Mouse (Mus musculus) brain, adult 10 weeks (tissue): ENCODE data around the gene Olfr984. TPM values are rescaled to one million over a fixed set of nuclear protein-coding genes. Genes with fewer than 3 reads are reported as not detected.

ENCODE experiments used
- polyA plus RNA-seq: library from polyadenylated mRNA; stranded (reverse); fragments of 350-450 nt; fragmentation: Illumina TruSeq; extraction: RNeasy Lipid Tissue Mini Kit (QIAGEN cat#74804); gene quantifications from one replicate; pipeline ENCODE4 v1.2.3, GENCODE M21; 2015; ENCODE audit warnings: low read depth, low replicate concordance

Gene Olfr984
- not detected for polyA plus RNA-seq

GRCm38 (mm10) chr9:40114106-40114505 is at the start of gene Olfr984:
Gene Olfr984, minus strand, starts transcription at chr9:40114206.

GRCm38 (mm10) chr9:40130084-40130483 is 16.1 kb upstream of the Olfr984 start, which contains the start of gene Olfr985:
Gene Olfr985, minus strand, starts transcription at chr9:40130184.

GRCm38 (mm10) chr9:40093495-40093894 is 20.5 kb downstream of the Olfr984 start, which contains the start of gene Olfr983:
Gene Olfr983, minus strand, starts transcription at chr9:40093595.

GRCm38 (mm10) chr9:40073529-40073928 is 40.5 kb downstream of the Olfr984 start, which contains the start of gene Olfr982:
Gene Olfr982, plus strand, starts transcription at chr9:40073829.

Other genes starting within 250 kb of the Olfr984 start
- gene Olfr972, start 247.8 kb downstream of the Olfr984 start, polyA plus RNA-seq = not detected
- not detected for gene Olfr229, start 206.9 kb downstream of the Olfr984 start, polyA plus RNA-seq
- not detected for gene Olfr974, start 176.7 kb downstream of the Olfr984 start, polyA plus RNA-seq
- gene Olfr975, start 162.2 kb downstream of the Olfr984 start, polyA plus RNA-seq = not detected
- not detected for gene Olfr976, start 153.1 kb downstream of the Olfr984 start, polyA plus RNA-seq
- not detected for gene Olfr978, start 122.1 kb downstream of the Olfr984 start, polyA plus RNA-seq
- not detected for gene Olfr979, start 110.7 kb downstream of the Olfr984 start, polyA plus RNA-seq
- gene Olfr980, start 104.6 kb downstream of the Olfr984 start, polyA plus RNA-seq = not detected
- gene Olfr981, start 92.7 kb downstream of the Olfr984 start, polyA plus RNA-seq = not detected
- not detected for gene Olfr982, start 40.4 kb downstream of the Olfr984 start, polyA plus RNA-seq
- not detected for gene Olfr983, start 20.6 kb downstream of the Olfr984 start, polyA plus RNA-seq
- gene Olfr985, start 16.0 kb upstream of the Olfr984 start, polyA plus RNA-seq = not detected
- not detected for gene Tmem225, start 33.9 kb upstream of the Olfr984 start, polyA plus RNA-seq
- not detected for gene Olfr986, start 66.7 kb upstream of the Olfr984 start, polyA plus RNA-seq
- gene Zfp202, start 78.1 kb upstream of the Olfr984 start, polyA plus RNA-seq = 4.0 TPM
- gene Scn3b, start 155.0 kb upstream of the Olfr984 start, polyA plus RNA-seq = 72.2 TPM